Mouse (Mus musculus) liver, adult 2 months (tissue): Measurements from ENCODE around the gene Mindy3. TPM values are rescaled to one million over a fixed set of nuclear protein-coding genes. Genes with fewer than 3 reads are reported as not detected.
A peak's percentile ranks its signal among the peaks of the same experiment; 100 is the strongest.

Source experiments
- DNase-seq: peaks from one replicate; pipeline ENCODE4 v3.0.0-alpha.2; 2011; ENCODE audit warnings: low read depth, low spot score; ENCODE audit errors: extremely low read depth
- H3K27ac ChIP-seq: fragments of 200-500 bp; replicated peaks from 2 replicates; pipeline ENCODE4 v1.5.1; 2012; ENCODE audit warnings: low read depth, mild to moderate bottlenecking, control low read depth, inconsistent platforms, low read length; ENCODE audit not compliant: insufficient read depth
- H3K27me3 ChIP-seq: fragments of 200-500 bp; 2 replicates; pipeline ENCODE4 v1.6.1; 2012; ENCODE audit warnings: mild to moderate bottlenecking, moderate library complexity, low read length, inconsistent platforms; ENCODE audit not compliant: control insufficient read depth, insufficient read depth
- H3K36me3 ChIP-seq: fragments of 200-500 bp; 2 replicates; pipeline ENCODE4 v1.6.1; 2012; ENCODE audit warnings: low read length, inconsistent platforms; ENCODE audit not compliant: control insufficient read depth, insufficient read depth
- H3K4me1 ChIP-seq: fragments of 200-500 bp; 2 replicates; pipeline ENCODE4 v1.6.1; 2011; ENCODE audit warnings: low read length; ENCODE audit not compliant: control insufficient read depth, insufficient read depth
- H3K4me3 ChIP-seq: fragments of 200-500 bp; 2 replicates; pipeline ENCODE4 v1.5.1; 2011; ENCODE audit warnings: low read depth, mild to moderate bottlenecking, control low read depth, low read length, moderate library complexity; ENCODE audit not compliant: insufficient read depth
- H3K79me2 ChIP-seq: fragments of 200-500 bp; 2 replicates; pipeline ENCODE4 v1.6.1; 2012; ENCODE audit warnings: inconsistent platforms, mild to moderate bottlenecking, low read length, moderate library complexity; ENCODE audit not compliant: control insufficient read depth, insufficient read depth
- H3K9ac ChIP-seq: fragments of 200-500 bp; 2 replicates; pipeline ENCODE4 v1.6.1; 2012; ENCODE audit warnings: low read depth, mild to moderate bottlenecking, control low read depth, inconsistent platforms, low read length
- CTCF ChIP-seq: fragments of 200-500 bp; IDR thresholded peaks from 2 replicates; pipeline ENCODE4 v1.5.1; 2011; ENCODE audit warnings: low read depth, low read length, control low read depth
- POLR2A ChIP-seq: fragments of 200-500 bp; IDR thresholded peaks from 2 replicates; pipeline ENCODE4 v1.6.1; 2011; ENCODE audit warnings: low read length, control low read depth; ENCODE audit not compliant: insufficient read depth; ENCODE audit errors: extremely low read depth
- WGBS: fragments of 180-500 bp; shearing (Covaris S2); methylation state at CpG from one replicate; pipeline ENCODE4 v1.1.7; 2018; 5-methylcytosine and 5-hydroxymethylcytosine counted together
- polyA plus RNA-seq: library from polyadenylated mRNA; depleted of rRNA; stranded (reverse); fragments of >200 nt; gene quantifications from 2 replicates; pipeline ENCODE4 v1.2.3, GENCODE M21; 2012
- total RNA-seq: library from RNA; depleted of rRNA; stranded (reverse); fragments of >200 nt; gene quantifications from 2 replicates; pipeline ENCODE4 v1.2.3, GENCODE M21; 2014

Mindy3 gene
- total and polyA plus RNA-seq, 2 experiments: 20.3 to 46.4 TPM

DNA sequence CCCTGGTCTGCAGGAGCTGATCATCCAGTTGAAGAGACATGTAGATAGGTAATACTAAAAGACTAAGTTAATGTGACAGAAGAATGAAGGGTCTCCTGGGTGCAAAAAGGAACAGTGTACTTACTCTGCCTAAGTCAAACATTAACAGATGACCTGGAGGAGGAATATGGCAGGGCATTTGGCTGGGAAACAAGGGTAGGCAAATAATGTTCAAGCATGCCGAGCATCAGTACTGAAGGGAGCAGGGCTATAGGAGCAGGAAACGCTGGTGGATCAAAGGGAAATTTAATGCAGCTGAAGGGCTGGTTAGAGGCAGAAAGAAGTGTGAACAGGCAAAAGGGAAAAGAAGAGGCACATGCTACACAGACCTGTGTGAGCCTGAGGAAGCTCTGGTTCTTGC is 8.1 kb downstream of the Mindy3 start:
- Histone ChIP-seq H3K9ac (no peak overlapping the region), H3K4me3 (no peak overlapping the region), H3K27me3 (no peaks in the 10 kb centered on the region), H3K4me1 (peaks cover 11% of the 10 kb centered on the region), H3K36me3 (no peaks in the 10 kb centered on the region; the same call in 1 of the 2 replicates), H3K79me2 (peaks cover 14% of the 10 kb centered on the region), H3K27ac (no peak overlapping the region)
- DNase-seq: peak; percentile 69
- WGBS: 18% methylated on average over 2 of the region's 2 CpGs
- TF ChIP-seq POLR2A (no peak), CTCF (no peak)

DNA sequence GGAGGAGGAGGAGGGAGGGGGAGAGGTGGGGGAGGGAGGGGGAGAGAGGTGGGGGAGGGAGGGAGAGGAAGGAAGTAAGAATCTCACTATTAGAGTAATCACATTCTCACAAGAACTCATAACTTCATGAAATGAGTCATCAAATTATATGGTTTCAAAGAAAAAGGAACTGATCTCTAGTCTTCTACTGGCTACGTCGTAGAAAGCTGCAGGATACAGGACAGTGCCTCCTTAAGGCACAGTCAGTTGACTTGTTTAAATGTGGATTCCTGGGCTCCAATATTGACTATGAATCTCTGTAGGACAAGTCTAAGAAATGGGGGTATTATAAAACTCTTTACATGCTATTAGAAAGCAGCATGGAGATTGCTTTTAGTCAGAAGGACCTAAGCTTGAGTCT is 12.5 kb downstream of the Mindy3 start:
- no peak for DNase-seq
- 79% methylated on average over 2 of the region's 2 CpGs for WGBS

DNA sequence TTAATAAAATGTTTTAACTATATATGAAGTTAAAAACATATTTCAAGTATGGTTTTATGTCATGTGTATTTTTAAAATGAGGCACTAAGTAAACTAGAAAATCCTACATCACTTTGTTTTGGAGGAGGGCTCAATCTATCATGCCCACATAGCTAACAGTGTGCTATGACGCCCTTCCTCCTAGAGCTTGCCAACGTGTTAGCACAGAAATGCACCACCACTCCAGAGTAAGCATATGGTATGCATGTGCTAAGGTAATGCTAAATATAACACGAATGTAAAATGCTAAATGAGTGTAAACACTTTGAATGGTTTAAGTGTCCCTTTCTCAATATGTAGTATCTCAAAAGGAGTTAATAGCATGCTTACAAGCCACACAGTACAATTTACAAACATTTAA is 16.8 kb downstream of the Mindy3 start:
- WGBS: 88% methylated on average over 3 of the region's 3 CpGs
- peaks cover 5% of the 10 kb centered on the region; the same call in 1 of the 2 replicates for H3K4me1 ChIP-seq
- TF ChIP-seq CTCF (no peak), POLR2A (no peak)
- DNase-seq: no peak
- no peak overlapping the region for H3K9ac ChIP-seq
- no peak overlapping the region for H3K4me3 ChIP-seq
- peaks cover 24% of the 10 kb centered on the region for H3K36me3 ChIP-seq
- H3K27me3 ChIP-seq: no peaks in the 10 kb centered on the region
- peaks cover 3% of the 10 kb centered on the region; the same call in 1 of the 2 replicates for H3K79me2 ChIP-seq
- H3K27ac ChIP-seq: no peak overlapping the region

More for the DNA sequence above, 12.5 kb downstream of the Mindy3 start:
- Histone ChIP-seq H3K4me1 (peaks cover 7% of the 10 kb centered on the region), H3K27ac (no peak overlapping the region), H3K27me3 (no peaks in the 10 kb centered on the region), H3K79me2 (peaks cover 1% of the 10 kb centered on the region; the same call in 1 of the 2 replicates), H3K9ac (no peak overlapping the region), H3K36me3 (peaks cover 13% of the 10 kb centered on the region; the same call in 1 of the 2 replicates), H3K4me3 (no peak overlapping the region)
- no peak for TF ChIP-seq CTCF
- no peak for TF ChIP-seq POLR2A

DNA sequence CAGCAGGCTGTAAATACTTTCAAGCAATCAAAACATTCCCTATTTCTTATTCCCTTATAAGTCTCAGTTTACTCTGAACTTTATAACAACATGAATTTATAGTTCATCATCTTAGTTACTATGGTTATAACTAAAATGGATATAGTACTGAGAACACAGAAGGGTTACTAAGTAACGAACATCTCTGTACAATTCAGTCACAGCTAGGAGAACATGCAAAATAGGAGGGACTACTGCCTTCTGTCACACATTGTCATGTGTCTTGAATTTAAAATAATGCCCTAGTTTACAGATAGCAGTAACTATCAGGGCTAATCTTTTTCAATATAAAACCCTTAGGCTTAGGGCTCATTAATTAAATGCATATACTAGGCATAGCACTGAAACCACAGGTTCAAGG is 18.1 kb downstream of the Mindy3 start:
- 98% methylated on average over 1 of the region's 1 CpGs for WGBS
- peaks cover 3% of the 10 kb centered on the region; the same call in 1 of the 2 replicates for H3K79me2 ChIP-seq
- no peak overlapping the region for H3K4me3 ChIP-seq
- peaks cover 5% of the 10 kb centered on the region; the same call in 1 of the 2 replicates for H3K4me1 ChIP-seq
- peaks cover 29% of the 10 kb centered on the region for H3K36me3 ChIP-seq
- no peak for DNase-seq
- H3K27ac ChIP-seq: no peak overlapping the region
- H3K27me3 ChIP-seq: no peaks in the 10 kb centered on the region
- H3K9ac ChIP-seq: no peak overlapping the region
- TF ChIP-seq CTCF (no peak), POLR2A (no peak)

DNA sequence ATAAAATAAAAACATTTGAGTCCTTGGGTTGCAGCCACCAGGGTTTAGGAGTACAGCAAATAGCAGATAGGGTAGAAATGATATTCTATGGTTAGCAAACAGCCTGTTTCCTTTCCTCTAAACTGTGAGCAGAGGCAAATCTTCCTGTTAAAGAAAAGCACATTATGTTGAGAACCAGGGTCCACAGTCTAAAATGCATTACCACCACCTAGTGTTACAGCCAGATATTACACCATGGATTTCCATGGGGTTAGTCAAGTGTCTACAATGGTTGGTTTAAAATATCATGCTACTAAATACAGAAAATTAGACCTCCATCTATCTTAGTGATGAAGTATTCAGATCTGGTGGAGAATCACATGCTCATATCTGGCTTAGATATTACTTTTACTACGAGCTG is 30.2 kb downstream of the Mindy3 start:
- no peak overlapping the region for H3K9ac ChIP-seq
- no peaks in the 10 kb centered on the region for H3K27me3 ChIP-seq
- WGBS: 66% methylated on average over 1 of the region's 1 CpGs
- TF ChIP-seq POLR2A (no peak), CTCF (peak; percentile 59)
- peak; percentile 38 for DNase-seq
- peaks cover 30% of the 10 kb centered on the region for H3K36me3 ChIP-seq
- H3K4me3 ChIP-seq: no peak overlapping the region
- H3K4me1 ChIP-seq: no peaks in the 10 kb centered on the region
- H3K79me2 ChIP-seq: no peaks in the 10 kb centered on the region
- no peak overlapping the region for H3K27ac ChIP-seq

DNA sequence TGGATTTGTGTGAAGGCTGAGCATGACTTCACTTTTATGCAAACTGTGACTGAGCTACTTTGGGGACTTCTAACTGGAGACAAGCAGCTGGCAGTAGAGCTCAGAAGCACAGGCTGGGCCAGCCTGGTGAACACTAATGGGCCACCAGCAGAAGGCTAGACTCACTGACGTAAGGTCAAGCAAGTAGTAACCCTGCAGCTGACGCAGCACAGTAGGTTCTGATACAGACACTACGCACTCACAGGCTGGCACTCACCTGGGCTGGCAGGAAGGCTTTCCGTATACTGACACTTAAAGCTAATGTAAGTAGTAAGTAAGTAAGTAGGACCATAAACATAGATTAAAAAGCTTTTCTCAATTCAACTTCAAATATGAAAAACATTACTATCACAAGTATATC is 30.7 kb downstream of the Mindy3 start:
- Histone ChIP-seq H3K9ac (no peak overlapping the region), H3K79me2 (no peaks in the 10 kb centered on the region), H3K27me3 (no peaks in the 10 kb centered on the region), H3K27ac (no peak overlapping the region), H3K4me1 (no peaks in the 10 kb centered on the region), H3K36me3 (peaks cover 31% of the 10 kb centered on the region), H3K4me3 (no peak overlapping the region)
- 94% methylated on average over 4 of the region's 4 CpGs for WGBS
- no peak for TF ChIP-seq POLR2A
- TF ChIP-seq CTCF: no peak
- no peak for DNase-seq
